Mouse (Mus musculus): Measurements from ENCODE around the gene Gpr176.
A peak's percentile ranks its signal among the peaks of the same experiment; 100 is the strongest.

Gene Gpr176

DNA sequence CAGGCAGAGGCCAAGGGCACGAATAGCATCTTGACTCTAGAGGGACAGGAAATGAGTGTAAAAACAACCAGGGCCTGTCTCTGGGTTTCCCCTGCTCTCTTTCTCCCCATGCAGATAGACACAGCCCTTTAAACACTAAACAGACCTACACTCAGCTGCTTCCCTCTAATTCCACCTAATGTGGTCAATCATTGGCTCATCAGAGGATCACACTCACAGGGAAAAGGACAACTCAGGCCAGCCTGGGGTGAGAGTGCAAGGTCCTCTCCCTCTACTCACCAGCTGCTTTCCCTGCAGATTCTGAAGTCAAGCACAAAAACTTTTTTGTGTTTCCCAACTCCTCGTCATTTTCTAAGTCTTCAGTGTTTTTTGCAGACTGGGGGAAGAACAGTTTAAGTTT lies 125.2 kb downstream of the Gpr176 start:
- no peak for DNase-seq (ENCODE audit: low read depth in 1 of 2, low spot score in 2 of 2)

DNA sequence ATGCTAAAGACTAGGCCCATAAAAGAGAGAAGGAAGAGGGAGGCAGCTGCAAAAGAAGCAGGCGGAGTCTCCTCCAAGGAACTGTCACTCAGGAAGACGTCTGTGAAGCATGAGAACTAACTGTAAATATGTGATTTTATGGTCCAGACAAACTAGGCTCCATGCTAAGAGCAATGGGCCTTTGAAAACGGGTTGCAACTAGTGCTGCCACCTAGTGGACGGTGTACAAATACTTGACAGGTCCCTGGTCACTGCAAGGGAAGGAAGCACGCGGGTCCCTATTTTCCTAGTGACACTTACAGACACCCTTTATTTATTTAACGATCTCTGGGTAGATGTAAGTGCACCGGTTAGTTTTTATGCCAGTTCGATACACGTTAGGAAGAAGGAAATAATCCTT lies 127.3 kb downstream of the Gpr176 start:
- DNase-seq (ENCODE audit: low read depth in 1 of 2, low spot score in 2 of 2), result peak; percentile 24

DNA sequence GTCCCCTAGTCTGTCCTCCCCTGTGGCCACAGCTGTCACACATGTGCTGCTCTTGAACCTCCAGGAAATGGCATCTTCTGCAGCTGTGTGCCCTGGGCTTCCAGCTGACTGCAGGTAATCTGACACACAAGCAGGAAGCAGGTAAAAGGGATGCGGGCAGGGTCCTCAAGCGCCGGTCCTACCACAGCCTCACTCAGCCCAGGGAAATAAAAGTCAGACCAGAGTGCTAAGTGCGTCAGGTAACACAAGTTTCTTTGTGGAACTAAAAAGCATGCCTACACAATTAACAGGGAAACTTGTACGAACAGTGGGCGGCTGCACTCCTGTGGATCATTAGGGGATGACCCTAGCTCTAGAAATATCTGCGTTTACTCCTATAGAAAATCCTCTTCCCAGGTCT lies 137.0 kb downstream of the Gpr176 start:
- no peak for DNase-seq (ENCODE audit: low read depth in 1 of 2, low spot score in 2 of 2)

GRCm38 (mm10) chr2:118235614-118236013 lies 137.6 kb downstream of the Gpr176 start:
- DNase-seq (ENCODE audit: low read depth in 1 of 2, low spot score in 2 of 2), result no peak

GRCm38 (mm10) chr2:118230544-118230943 lies 142.7 kb downstream of the Gpr176 start:
- DNase-seq (ENCODE audit: low read depth in 1 of 2, low spot score in 2 of 2), result no peak

DNA sequence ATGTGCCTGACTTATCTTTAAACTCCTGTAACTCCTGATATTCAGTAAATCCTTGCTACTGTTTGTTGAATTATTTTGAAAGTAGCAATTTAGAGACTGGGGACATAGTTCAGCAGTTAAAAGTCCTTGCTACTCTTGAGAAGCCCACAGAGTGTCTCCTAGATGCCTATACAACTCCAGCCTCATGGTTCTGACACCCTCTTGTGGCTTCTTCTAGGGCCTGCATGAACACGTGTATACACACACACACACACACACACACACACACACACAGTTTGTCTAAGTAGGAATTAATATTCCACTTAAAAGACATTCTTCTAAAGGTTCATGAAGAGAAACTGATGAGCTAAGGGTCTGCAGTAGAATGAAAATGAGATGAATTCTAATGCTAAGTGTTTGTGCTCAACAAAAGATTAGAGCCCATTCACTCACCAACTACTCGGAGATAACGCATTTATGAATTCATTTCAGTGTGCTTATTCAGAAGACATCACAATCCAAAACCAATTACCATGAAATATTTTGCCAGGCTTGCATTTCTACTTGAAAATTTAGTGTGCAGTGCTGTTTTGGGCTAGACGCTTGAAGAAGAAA lies 144.6 kb downstream of the Gpr176 start:
- no peak for DNase-seq (ENCODE audit: low read depth in 1 of 2, low spot score in 2 of 2)
